Mouse (Mus musculus) ES-E14 (cell line): Measurements from ENCODE around the gene Hectd4.

Experiments used
- MAFK ChIP-seq: IDR thresholded peaks from 2 replicates; pipeline ENCODE4 v1.6.1; 2014; ENCODE audit warnings: mild to moderate bottlenecking, low read depth, low read length, inconsistent platforms; ENCODE audit not compliant: insufficient read depth
- ZC3H11A ChIP-seq: IDR thresholded peaks from 2 replicates; pipeline ENCODE4 v1.6.1; 2012; ENCODE audit warnings: low read depth, mild to moderate bottlenecking, inconsistent platforms, low read length, borderline replicate concordance
- ZNF384 ChIP-seq: IDR thresholded peaks from 2 replicates; pipeline ENCODE4 v1.6.1; 2012; ENCODE audit warnings: low read depth, low read length, inconsistent platforms

GRCm38 (mm10) chr5:121407856-121408255 lies 187.8 kb downstream of the Hectd4 start:
- TF ChIP-seq ZNF384, result no peak
- no peak for TF ChIP-seq ZC3H11A
- TF ChIP-seq MAFK, result no peak
